Mouse (Mus musculus) right cerebral cortex, postnatal 4 days (tissue): Measurements from ENCODE around the gene Bicd2.
A peak's percentile ranks its signal among the peaks of the same experiment; 100 is the strongest.

Experiments
- DNase-seq: peaks from one replicate; pipeline ENCODE4 v3.0.0-alpha.2; 2022

Bicd2 gene

DNA sequence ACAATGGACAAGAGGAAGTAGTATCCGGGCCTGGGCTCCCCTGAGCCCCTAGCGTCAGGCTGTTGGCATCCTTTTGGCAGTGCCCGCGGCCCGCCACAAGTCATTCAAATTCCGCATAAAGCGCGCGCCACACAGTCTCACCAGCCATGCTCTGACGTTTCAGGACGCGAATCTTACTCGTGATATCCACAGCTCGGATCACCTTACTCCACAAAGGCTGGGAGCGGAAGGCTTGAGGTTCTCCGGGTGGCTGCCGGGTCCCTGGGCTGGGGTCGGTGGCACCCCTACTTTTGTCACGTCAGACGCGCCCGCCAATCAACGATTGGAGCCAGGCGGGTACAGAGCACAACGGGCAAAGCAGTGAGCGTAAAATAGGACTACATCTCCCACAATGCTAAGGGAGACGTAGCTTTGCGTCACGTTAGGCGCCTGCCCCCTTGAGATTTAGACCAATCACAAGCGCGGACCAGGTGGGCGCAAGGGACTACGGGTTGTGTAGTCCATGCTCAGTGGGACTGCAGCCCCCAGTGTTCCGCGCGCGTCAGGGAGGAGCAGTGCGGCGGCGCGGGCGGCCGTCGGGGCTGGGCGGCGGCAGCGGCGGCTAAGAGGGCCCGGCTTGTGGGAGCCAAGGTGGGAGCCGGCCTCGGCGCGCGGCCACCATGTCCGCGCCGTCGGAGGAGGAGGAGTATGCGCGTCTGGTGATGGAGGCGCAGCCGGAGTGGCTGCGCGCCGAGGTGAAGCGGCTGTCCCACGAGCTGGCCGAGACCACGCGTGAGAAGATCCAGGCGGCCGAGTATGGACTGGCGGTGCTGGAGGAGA lies at the start of gene Bicd2:
Bicd2 (plus strand) TSS at position 574 of the 819 bp plus-strand sequence.
- DNase-seq = peak; percentile 90

DNA sequence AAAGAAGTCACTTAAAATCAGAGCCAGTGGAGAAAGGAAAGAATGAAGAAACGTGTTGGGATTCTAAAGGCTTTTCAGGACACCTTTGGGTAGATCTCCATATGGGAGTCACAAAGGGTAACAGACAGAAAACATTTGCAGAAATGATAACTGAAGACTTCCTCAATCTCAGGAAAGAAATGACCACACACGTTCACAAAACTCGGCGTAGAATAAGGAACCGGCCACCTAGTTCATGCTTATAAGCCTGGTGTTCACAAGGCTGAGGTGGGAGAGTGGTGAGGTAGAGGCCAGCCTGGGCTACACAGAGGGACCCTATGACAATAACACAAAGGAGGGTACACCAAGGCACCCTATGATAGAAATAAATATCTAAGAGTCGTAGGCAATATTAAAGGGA lies 49.4 kb upstream of the Bicd2 start:
- no peak for DNase-seq

DNA sequence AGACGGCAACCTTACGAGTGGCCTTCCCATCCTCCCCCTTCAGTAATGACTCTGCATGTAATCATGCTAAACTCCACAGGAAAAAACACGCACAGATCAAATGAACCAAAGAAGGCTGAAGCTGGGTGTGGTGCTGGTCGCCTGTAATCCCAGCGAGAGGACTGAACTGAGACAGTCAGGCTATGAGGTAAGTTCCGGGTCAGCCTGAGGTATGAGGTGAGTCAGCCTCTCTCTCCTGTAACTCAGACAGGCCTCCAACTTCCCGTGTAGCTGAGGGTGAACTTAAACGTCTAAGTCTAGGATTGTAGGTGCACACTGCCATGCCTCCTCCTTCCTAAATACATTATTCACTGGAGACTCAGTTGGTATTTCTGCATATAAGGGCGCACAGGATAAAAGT lies 47.3 kb upstream of the Bicd2 start:
- DNase-seq = no peak

DNA sequence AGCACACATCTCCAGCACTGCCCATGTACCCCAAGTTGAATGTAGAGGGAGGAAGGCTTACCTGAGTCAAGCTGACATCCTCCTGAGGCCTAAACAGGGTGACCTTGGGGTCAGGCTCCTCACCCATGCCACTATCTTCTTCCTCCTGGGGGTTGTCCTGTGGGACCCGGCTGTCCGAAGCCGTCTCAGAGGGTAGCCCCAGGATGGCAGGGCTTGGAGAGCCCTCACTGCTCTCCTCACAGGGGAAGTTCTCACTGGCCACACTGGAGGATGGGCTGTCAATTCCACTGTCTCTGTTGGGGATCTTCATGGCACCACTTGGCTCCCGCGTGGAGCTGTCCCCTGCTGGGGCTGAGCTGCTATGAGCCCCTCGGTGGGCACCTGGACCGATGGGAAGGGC lies 45.1 kb upstream of the Bicd2 start:
- no peak for DNase-seq

DNA sequence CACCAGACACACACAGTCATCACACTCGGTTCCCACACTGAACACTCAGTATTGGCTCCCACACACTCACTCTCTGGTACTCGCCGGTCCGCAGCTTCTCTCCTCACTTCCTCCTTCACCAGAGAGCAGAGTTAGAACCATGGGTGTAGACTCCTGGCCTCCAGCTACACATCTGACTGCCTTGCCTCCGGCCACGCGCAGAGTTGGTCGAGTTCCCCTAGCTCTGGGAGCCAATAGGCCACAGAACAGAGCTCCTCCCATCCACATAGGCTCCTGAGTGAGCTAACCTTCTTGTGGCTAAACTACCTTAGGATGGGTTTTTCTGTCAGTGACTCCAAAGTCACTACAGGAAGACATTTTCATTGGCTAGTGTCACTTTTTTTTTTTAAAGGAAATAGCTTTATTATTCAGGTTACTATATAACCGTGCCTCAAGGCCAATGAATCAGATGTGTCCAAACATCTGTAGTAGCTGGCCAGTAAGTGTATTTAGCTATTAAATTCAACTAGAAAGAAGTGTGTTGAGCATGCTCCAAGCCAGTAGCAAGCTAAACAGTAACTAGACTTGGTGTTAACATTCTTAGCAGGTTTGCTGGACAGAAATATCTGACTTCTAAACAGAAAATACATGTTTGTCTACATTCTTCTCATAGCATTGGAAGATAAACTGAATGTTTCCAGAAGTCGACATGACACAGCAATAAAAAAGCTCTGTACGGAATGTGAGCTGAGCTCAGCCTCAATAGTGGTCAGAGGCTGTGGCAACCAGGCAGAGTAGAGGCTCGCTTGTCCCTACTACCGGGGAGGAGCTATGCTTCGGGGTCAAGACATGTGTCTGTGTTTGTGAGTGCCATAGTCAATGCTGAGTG lies 42.6 kb upstream of the Bicd2 start:
- DNase-seq = no peak

DNA sequence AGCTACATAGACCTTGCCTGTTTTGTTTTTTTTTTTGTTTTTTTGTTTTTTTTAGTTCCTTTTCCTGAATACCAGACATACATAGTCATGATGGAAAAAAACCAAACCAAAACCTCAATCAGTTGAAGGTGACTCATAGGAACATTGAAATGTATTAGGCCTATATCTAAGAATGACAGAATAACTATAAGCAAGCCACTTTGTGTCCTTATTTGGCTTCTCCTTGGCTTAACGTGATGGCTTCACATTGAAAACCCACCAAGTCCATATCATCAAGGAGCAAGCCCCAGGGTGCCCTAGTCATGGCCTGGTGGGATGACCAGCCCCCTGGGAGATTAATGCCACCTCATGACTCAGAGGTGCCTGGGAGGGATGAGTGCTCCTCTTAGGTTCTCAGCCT lies 40.6 kb upstream of the Bicd2 start:
- no peak for DNase-seq

DNA sequence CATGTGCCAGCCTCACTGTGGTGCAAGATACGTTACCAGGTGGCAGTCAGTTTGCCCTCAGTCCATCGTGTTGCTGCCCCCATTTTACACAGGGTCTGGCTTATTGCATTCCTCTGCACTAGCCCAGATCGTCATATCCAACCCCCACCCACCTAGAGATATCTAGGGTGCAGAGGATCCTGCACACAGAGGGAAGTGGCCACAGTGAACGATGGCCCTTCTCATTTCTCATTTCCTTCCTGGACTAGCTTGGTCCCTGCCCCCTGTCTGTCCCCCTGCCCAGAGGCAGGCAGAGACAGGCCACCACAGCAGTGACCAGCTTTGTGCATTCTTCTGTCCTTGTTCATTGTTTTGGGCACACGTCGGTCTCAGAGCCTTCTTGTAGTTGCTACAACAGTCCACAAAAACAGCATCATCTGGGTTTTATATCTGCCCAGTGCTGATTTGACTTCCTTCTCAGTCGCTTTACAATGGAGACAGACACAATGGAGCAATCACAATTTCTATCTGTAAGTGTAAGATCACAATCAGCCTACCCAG lies 34.5 kb upstream of the Bicd2 start:
- no peak for DNase-seq

DNA sequence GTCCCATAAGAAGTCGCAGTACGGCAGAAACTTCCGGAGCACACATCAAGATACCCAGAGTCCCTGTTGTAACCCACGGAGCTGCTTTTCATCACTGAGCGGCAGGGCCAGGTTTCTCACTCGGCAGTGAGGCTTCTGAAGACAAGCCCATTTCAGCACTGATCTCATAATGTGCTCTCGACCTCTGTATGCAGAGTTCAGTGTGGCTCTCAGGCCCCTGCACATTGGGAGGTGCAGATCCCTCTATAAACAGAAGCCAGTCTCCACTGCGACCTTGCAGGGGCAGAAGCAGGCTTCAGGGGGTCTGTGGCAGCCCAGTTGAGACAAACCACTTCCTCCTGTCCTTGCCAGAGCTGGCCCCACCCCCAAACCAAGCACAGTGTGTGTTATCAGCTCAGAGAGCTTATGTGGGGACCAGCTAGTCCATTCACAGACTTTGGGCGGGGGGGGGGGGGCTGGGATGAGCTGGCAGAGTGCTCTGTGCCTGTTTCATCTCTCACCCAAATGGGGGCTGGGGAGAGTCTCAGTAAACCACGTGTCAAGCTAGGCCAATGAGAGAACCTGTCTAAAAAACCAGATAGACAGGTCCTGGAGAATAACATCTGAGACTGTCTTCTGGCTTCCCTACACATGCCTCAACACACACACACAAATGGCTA lies 33.9 kb upstream of the Bicd2 start:
- no peak for DNase-seq

DNA sequence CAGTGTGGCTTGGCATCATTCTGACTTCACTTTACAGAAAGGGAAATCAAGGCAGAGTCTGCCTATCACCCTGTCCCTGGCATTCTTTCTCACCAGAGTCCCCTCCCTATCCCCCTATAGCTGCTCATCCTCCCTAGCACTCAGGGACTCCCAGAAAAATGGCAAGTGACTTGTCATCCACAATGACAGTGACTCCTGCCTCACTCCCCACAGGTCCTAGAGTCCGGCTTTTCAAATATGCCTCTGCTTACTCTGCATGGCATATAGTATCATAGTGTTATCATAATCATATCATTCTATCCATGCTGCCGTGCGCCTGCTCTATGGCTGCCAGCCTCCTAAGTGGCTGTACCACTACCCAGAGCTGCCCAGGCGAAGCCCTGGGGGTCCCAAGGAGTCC lies 33.2 kb upstream of the Bicd2 start:
- DNase-seq = no peak

DNA sequence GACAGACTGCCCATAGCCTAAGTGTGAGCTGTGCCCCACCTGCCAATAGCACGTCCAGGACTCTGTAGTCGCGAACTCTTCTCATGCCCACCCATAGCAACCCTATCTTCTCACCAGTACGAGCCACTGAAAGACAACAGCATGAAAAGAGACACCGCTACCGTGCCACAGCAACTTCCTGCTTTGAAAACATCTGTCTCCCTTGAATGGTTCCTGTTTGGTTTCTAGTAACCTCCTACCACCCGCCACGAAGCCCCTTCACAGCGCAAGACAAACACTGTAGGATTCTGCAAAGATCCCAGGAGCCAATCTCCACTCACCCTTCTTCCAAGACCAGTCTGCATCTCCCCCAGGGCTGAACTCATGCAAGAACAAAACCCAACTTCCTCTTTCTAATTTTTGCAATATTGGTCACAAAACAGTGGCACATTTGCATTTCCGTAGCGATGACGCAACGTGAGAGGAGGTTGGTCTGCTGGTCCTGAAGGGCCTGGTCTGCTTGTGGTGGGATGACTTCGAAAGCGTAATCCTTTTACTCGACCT lies 32.5 kb upstream of the Bicd2 start:
- DNase-seq = no peak

DNA sequence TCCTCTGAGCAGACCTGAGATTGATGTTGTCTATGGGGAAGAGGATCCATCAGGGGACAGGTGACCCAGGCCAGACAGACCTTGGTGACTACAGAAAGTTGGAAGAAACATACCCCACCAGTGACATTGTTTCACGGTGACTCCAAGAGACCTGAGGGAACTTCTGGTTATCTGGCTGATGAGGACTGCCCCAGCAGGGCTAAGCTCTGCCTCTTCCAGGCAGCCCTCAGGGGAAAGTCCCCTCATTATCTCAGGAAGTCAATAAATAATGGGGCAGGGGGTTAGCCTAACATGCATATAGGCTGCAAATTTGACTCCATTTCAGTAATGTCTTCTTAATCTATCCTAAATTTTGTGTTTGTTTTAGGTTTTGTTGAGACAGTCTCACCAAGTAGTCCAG lies 31.9 kb upstream of the Bicd2 start:
- DNase-seq = no peak

DNA sequence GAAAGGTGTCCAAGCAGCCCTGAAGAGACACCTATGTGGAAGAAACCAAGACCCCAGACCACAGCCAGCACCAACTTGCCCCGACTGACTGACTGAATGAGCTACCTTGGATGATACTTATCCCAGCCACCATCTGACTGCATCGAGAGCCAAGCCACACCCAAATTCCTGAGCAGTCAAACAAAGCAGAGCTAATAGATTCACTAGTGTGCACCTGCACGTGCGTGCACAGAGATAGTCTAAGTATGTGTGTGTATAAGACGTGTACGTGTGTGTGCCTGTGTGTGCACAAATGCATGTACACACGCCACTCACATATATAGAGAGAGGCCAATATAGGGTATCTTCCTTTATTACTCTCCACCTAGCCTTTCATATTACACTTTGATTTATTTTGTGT lies 29.7 kb upstream of the Bicd2 start:
- no peak for DNase-seq

DNA sequence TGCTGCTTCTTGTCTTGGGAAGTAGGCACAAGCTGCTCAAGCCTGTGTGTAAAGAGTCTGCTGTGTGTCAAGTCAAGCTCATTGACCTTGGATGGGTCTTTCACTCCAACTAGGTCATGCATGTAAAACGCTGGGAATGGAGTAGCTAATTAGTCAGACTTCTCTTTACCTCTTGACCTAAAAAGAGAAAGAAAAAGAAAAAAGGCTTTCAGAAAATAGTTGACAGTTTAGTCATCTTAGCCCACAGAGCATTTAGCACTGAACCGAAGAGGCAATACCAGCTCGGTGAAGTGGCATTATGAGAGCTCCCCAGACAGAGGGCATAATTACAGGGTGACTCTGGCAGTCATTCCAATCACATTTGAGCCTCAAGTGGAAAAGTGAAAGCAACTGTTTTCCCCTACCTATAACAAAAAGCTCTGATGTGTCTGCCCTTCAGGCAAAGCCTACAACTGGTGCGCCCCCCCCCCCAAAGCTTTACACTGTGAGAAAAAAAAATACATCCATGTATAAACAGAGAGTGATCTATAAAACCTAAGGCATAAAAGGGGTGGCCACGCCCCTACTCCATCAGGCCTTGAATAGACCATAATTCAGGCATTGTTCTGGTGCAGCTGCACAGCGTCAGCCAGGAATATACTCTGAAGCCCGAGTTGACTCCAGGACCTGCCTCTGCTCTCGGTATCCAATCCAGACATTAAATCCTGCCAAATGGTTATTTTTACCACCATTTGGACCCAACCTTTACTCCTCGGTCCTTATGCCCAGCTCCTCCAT lies 24.8 kb upstream of the Bicd2 start:
- no peak for DNase-seq

DNA sequence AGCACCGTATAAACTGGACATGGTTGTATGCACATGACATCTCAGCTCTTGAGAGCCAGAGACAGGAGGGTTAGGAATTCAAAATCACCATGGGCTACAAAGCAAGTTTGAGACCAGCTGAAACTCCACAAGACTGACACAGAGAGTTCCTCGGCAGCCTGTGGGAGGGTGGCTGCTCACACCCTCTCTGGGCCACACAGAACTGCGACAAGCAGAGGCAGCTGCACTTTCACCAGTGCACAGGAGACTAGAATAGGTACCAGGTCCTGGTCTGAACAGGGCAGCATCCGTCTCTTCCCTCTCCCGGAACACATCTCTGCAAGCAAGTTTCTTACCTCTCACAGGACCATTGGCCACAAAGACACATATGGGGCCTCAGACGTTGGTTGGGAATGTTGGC lies 23.9 kb upstream of the Bicd2 start:
- DNase-seq = no peak

DNA sequence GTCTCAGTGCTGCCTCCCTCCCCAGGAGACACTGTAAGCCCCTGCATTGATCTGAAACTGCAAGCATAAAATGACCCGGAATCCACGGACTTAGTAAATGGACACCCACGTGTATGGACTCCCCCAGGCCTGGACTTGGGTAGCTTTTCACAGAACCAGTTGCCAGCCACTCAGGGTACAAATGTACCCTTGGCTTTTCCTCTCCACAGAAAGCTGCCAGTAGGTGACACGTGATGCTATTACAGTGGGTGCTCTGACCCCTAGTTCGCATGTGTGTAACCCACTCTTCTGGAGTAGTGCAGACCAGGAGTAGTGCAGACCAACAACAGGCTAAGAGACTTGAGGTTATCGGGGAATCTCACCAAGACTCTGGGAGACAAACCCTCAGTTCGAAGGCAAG lies 23.5 kb upstream of the Bicd2 start:
- DNase-seq = no peak

DNA sequence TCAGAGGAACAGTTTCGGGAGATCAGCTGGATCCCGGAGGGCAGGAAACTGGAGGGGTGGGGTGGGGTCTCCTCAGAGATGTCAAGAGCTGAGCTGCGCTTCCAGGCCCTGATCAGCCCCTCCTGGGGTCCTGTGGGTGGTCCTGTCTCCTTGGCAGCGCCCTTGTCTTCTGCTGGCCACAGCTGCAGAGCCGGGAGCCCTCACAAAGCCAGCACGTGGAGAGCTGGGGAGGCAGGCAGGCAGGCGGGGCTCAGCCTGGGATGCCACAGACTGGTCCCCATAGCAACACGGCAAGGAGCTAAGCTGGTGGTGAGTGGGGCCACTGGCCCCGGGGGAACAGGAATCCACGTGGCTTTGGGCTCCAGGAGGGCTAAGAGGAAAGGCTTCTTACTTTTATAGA lies 21.3 kb upstream of the Bicd2 start, which contains the start of gene Fgd3:
Fgd3 (minus strand) TSS at position 272 of the 400 bp plus-strand sequence.
- peak; percentile 70 for DNase-seq

DNA sequence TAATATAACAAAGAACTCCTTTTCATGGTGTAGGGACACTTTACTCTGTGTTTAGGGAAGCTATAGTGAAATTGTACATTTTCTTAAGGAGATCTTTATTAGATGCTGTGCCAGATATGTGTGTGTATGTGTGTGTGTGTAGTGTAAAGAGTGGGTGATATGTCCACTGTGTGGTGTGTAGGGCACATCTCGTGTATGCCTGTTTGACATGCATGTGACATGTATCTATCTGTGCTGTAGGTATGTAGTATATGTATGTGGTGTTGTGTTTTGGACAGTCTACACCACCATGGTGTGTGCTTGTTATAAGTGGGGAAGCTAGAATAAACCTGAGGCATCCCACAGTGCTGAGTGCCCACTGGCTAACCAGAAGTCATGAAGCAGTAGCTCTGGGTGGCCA lies 20.9 kb upstream of the Bicd2 start:
- no peak for DNase-seq

DNA sequence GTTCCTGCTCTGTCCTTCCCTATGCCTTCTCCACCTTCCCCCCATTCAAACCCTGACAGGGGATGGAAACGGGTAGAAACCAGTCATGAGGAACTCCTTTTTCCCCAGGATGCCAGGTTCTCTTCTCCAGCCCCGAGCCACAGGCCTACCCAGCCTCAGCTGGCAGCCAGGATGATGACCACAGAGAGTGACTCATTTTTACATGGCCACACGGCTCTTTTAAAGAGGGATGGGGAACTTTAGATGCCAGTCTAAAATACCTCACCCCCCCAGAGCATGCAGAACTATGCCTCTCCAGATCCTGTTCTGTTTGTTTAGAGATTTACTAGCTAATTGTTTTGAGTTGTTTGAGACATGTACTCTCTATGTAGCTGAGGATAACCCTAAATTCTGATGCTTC lies 19.9 kb upstream of the Bicd2 start:
- no peak for DNase-seq

DNA sequence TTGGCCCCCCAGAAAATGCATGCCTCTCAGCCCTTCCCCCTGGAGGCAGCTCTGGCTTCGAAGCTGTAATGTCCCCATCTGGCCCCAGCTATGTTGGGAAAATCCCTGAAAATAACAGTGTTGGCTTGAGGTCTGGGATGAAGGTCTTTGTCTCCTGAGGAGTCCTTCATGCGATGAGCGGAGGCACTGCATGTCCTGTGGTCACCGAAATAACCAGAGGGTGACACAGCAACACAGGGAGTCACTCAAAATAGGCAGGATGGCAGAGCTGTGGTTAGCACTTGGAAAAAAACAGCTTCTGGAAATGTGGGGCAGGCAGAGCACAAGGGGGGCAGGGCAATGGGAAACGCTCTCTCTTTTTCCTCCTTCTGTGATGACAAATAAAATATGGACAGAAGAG lies 19.2 kb upstream of the Bicd2 start:
- DNase-seq = no peak

DNA sequence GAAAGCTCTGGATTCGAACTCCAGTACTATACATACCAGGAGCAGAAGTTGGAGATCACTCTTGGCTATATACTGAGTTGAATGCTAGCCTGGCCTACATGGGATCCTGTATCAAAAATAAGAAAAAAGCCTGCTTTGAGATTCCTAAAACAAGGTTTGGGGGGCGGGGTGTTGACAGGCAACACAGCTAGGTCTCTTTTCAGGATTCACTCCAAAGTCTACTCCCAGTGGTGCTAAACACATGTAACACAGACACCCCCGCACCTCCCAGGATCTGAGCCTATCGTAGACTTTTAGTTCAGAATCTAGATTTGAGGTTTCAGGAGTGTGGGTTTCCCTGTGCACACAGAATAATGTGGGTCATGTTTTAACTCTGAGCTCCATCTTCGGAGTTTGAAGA lies 18.6 kb upstream of the Bicd2 start:
- no peak for DNase-seq

DNA sequence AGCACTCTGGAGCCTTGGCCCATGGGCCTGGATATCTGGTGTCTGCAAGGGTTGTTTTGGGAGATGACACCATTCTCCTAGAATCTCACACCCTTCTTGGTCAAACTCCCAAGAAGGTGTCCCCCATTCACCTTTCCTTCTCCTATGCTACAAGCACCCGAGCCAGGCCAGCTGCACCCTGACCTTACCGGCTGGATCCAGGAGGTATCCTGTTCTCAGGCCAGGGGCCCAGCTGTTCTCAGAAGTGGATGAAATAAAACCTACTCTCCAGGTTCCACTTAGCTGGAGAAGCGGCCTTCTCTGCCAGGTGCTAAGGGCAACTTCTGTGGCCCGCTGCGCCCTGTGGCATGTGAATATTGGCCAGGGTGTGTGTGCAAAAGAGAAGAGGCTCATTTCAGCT lies 16.5 kb upstream of the Bicd2 start:
- DNase-seq = no peak
